Mouse (Mus musculus): ENCODE measurements around the gene Pfkl. TPM values are rescaled to one million over a fixed set of nuclear protein-coding genes. Genes with fewer than 3 reads are reported as not detected.

Gene Pfkl
- 39.6 and 40.7 TPM in 2 replicates for polyA plus RNA-seq (2015; fragmentation: Nextera tagmentation; extraction: Ambion mirVana)

GRCm38 (mm10) chr10:78009945-78010293, at the start of gene Pfkl:
Gene Pfkl (minus strand): TSS chr10:78010083.

GRCm38 (mm10) chr10:78043406-78043836, 33.5 kb upstream of the Pfkl start, which contains the start of gene Aire:
Gene Aire (minus strand): TSS chr10:78043610.

DNA sequence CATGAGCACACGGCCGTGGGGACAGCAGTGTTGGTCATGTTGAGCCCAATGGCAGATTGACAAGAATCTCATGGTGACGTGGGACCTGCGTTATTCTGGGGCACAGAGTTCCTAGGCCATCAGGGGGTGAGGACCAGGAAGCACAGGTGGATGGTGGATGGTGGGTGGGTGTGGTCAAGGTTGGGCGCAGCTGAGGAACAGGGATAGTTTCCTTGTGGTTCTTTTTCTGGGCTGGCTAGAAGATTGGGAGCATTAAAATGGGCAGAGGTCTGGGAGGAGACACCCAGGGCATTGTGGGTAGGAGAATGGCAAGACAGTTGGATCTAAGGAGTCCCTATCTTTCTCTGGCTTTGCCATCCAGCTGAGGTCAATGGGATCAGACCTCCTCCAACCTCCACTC, 31.8 kb upstream of the Pfkl start, which contains the start of gene Dnmt3l:
Gene Dnmt3l, plus strand, starts transcription at position 301 of the 400 bp plus-strand sequence.

GRCm38 (mm10) chr10:77978351-77979350, 31.2 kb downstream of the Pfkl start, which contains the start of gene 1810043G02Rik:
Gene 1810043G02Rik (plus strand): TSS chr10:77978524.

GRCm38 (mm10) chr10:77970481-77970880, 39.4 kb downstream of the Pfkl start, which contains the start of gene Trpm2:
Gene Trpm2 (minus strand): TSS chr10:77970563.

Other genes starting within 250 kb of the Pfkl start
- gene Gm3238, start 238.8 kb downstream of the Pfkl start, polyA plus RNA-seq (2015; fragmentation: Nextera tagmentation; extraction: Ambion mirVana): not detected in 2 replicates
- not detected in 2 replicates for gene Gm7138, start 233.1 kb downstream of the Pfkl start, polyA plus RNA-seq (2015; fragmentation: Nextera tagmentation; extraction: Ambion mirVana)
- not detected in 2 replicates for gene Gm3250, start 227.5 kb downstream of the Pfkl start, polyA plus RNA-seq (2015; fragmentation: Nextera tagmentation; extraction: Ambion mirVana)
- not detected in 2 replicates for gene Gm7137, start 221.9 kb downstream of the Pfkl start, polyA plus RNA-seq (2015; fragmentation: Nextera tagmentation; extraction: Ambion mirVana)
- gene Gm9639, start 215.0 kb downstream of the Pfkl start, polyA plus RNA-seq (2015; fragmentation: Nextera tagmentation; extraction: Ambion mirVana): not detected in 2 replicates
- not detected in 2 replicates for gene Gm19668, start 210.9 kb downstream of the Pfkl start, polyA plus RNA-seq (2015; fragmentation: Nextera tagmentation; extraction: Ambion mirVana)
- gene Gm9507, start 198.2 kb downstream of the Pfkl start, polyA plus RNA-seq (2015; fragmentation: Nextera tagmentation; extraction: Ambion mirVana): not detected in 2 replicates
- not detected in 2 replicates for gene Gm2696, start 195.4 kb downstream of the Pfkl start, polyA plus RNA-seq (2015; fragmentation: Nextera tagmentation; extraction: Ambion mirVana)
- not detected in 2 replicates for gene Krtap10-4, start 183.0 kb downstream of the Pfkl start, polyA plus RNA-seq (2015; fragmentation: Nextera tagmentation; extraction: Ambion mirVana)
- not detected in 2 replicates for gene Krtap10-10, start 174.1 kb downstream of the Pfkl start, polyA plus RNA-seq (2015; fragmentation: Nextera tagmentation; extraction: Ambion mirVana)
- not detected in 2 replicates for gene Gm36176, start 163.3 kb downstream of the Pfkl start, polyA plus RNA-seq (2015; fragmentation: Nextera tagmentation; extraction: Ambion mirVana)
- gene Gm10318, start 157.2 kb downstream of the Pfkl start, polyA plus RNA-seq (2015; fragmentation: Nextera tagmentation; extraction: Ambion mirVana): not detected in 2 replicates
- gene Gm3285, start 148.1 kb downstream of the Pfkl start, polyA plus RNA-seq (2015; fragmentation: Nextera tagmentation; extraction: Ambion mirVana): not detected in 2 replicates
- 0.45 and 0.57 TPM in 2 replicates for gene Lrrc3, start 107.5 kb downstream of the Pfkl start, polyA plus RNA-seq (2015; fragmentation: Nextera tagmentation; extraction: Ambion mirVana)
- 7.4 and 8.4 TPM in 2 replicates for gene Trpm2, start 39.5 kb downstream of the Pfkl start, polyA plus RNA-seq (2015; fragmentation: Nextera tagmentation; extraction: Ambion mirVana)
- gene 1810043G02Rik, start 31.6 kb downstream of the Pfkl start, polyA plus RNA-seq (2015; fragmentation: Nextera tagmentation; extraction: Ambion mirVana): 7.3 and 8.6 TPM in 2 replicates
- gene Dnmt3l, start 31.9 kb upstream of the Pfkl start, polyA plus RNA-seq (2015; fragmentation: Nextera tagmentation; extraction: Ambion mirVana): 0.50 and 0.57 TPM in 2 replicates
- 0.07 TPM in 1 of 2 replicates, not detected in the other for gene Aire, start 33.5 kb upstream of the Pfkl start, polyA plus RNA-seq (2015; fragmentation: Nextera tagmentation; extraction: Ambion mirVana)
- gene Icosl, start 59.2 kb upstream of the Pfkl start, polyA plus RNA-seq (2015; fragmentation: Nextera tagmentation; extraction: Ambion mirVana): 3.8 and 4.9 TPM in 2 replicates
- gene D10Jhu81e, start 159.7 kb upstream of the Pfkl start, polyA plus RNA-seq (2015; fragmentation: Nextera tagmentation; extraction: Ambion mirVana): 17.7 and 18.9 TPM in 2 replicates
- 12.1 and 12.7 TPM in 2 replicates for gene Pwp2, start 175.1 kb upstream of the Pfkl start, polyA plus RNA-seq (2015; fragmentation: Nextera tagmentation; extraction: Ambion mirVana)
- 28.1 and 30.4 TPM in 2 replicates for gene Trappc10, start 234.6 kb upstream of the Pfkl start, polyA plus RNA-seq (2015; fragmentation: Nextera tagmentation; extraction: Ambion mirVana)

All from spleen, postnatal 0 days (tissue).